Mouse (Mus musculus) spleen, adult 2 months (tissue): ENCODE measurements around the gene Arl6. TPM values are rescaled to one million over a fixed set of nuclear protein-coding genes. Genes with fewer than 3 reads are reported as not detected.
A peak's percentile ranks its signal among the peaks of the same experiment; 100 is the strongest.

Source experiments
- DNase-seq, 2 experiments: peaks; one replicate each; pipeline versions ENCODE4 v3.0.0 to v3.0.0-alpha.2; 2012 to 2021; ENCODE audit warnings: low spot score in 2 of 2, low read depth in 1 of 2
- H3K27ac ChIP-seq: fragments of 200-500 bp; 2 replicates; pipeline ENCODE4 v1.5.1; 2012; ENCODE audit warnings: low read length, inconsistent platforms; ENCODE audit not compliant: insufficient read depth
- H3K27me3 ChIP-seq: fragments of 200-500 bp; 2 replicates; pipeline ENCODE4 v1.6.1; 2012; ENCODE audit warnings: mild to moderate bottlenecking, moderate library complexity, low read length, inconsistent platforms; ENCODE audit not compliant: control insufficient read depth, insufficient read depth
- H3K36me3 ChIP-seq: fragments of 200-500 bp; 2 replicates; pipeline ENCODE4 v1.6.1; 2012; ENCODE audit warnings: mild to moderate bottlenecking, low read length, inconsistent platforms; ENCODE audit not compliant: control insufficient read depth, insufficient read depth
- H3K4me1 ChIP-seq: fragments of 200-500 bp; 2 replicates; pipeline ENCODE4 v1.6.1; 2011; ENCODE audit warnings: inconsistent platforms; ENCODE audit not compliant: control insufficient read depth, insufficient read depth, insufficient read length
- H3K4me3 ChIP-seq: fragments of 200-500 bp; 2 replicates; pipeline ENCODE4 v1.5.1; 2011; ENCODE audit warnings: mild to moderate bottlenecking, inconsistent platforms; ENCODE audit not compliant: insufficient read depth, insufficient read length; ENCODE audit errors: extremely low read depth
- CTCF ChIP-seq: fragments of 200-500 bp; IDR thresholded peaks from 2 replicates; pipeline ENCODE4 v1.5.1; 2011; ENCODE audit warnings: mild to moderate bottlenecking, inconsistent platforms; ENCODE audit not compliant: insufficient read depth, insufficient read length, insufficient replicate concordance; ENCODE audit errors: extremely low read depth
- POLR2A ChIP-seq: fragments of 200-500 bp; IDR thresholded peaks from 2 replicates; pipeline ENCODE4 v1.6.1; 2011; ENCODE audit warnings: low read depth, low read length, inconsistent platforms
- WGBS: fragments of 180-500 bp; shearing (Covaris S2); methylation state at CpG from one replicate; pipeline ENCODE4 v1.1.7; 2018; 5-methylcytosine and 5-hydroxymethylcytosine counted together
- polyA plus RNA-seq: library from polyadenylated mRNA; depleted of rRNA; stranded (reverse); fragments of >200 nt; gene quantifications from 2 replicates; pipeline ENCODE4 v1.2.3, GENCODE M21; 2012; rRNA removed

The Arl6 gene
- 0.29 and 0.36 TPM in 2 replicates for polyA plus RNA-seq

DNA sequence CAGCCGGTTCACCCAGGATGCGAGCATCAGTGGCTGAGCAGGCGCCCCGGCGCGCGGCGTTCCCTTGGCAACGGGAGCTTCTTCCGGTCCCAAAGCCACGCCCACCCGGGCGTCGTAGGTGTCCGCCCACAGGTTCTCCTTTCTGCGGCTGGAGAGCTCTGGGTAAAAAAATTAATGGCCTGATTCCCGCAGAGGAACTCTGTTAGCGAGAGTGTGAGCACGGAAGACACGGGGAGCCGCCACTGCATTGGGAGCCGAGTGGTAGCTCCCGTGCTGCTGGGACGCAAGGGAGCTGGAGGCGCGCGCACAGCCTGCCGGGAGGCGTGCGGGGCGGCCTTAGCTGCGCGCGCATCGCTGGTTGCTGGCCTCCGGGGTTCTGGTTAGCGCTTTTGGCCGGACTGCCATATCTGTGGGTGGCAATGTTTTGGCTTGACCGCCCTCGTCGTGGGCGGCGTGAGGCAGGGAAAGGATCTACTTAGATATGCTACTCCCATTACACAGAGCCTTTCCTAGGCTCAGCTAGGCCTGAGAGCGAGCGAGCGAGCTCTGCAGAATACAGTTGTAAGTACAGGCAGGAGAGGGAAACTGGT lies at the start of gene Arl6:
Gene Arl6, minus strand, starts transcription at position 290 of the 590 bp plus-strand sequence.
- H3K27ac ChIP-seq: peak within 1 kb of the TSS; percentile 91
- WGBS: under 1% methylated on average over 46 of the region's 46 CpGs
- peak; percentile 81 to 92 for DNase-seq

DNA sequence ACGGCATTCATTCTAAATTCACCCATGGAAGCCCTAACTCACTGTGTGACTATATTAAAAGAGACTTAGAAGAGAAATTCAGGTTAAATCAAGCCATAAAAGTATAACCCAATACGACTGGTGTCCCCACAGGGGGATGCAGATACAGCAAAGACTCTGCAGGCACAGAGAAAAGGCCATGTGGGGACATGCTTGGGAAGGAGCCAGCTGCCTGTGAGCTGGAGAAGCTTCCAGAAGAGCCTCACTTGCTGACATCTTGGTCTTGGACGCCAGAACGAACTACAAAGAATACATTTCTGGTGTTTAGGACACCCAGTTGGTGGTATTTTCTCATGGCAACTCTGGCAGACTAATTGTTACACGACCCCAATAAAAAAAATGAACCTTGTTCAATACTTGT lies 45.9 kb upstream of the Arl6 start:
- no peak overlapping the region for H3K4me3 ChIP-seq
- TF ChIP-seq POLR2A: no peak
- TF ChIP-seq CTCF: no peak
- 67% methylated on average over 5 of the region's 5 CpGs for WGBS
- no peaks in the 10 kb centered on the region for H3K36me3 ChIP-seq
- H3K27me3 ChIP-seq: no peaks in the 10 kb centered on the region
- DNase-seq: no peak
- no peaks in the 10 kb centered on the region for H3K4me1 ChIP-seq
- no peak overlapping the region for H3K27ac ChIP-seq

More for the DNA sequence above, at the start of gene Arl6:
- H3K36me3 ChIP-seq: no peaks in the 10 kb centered on the region
- no peaks in the 10 kb centered on the region; the same call in 1 of the 2 replicates for H3K4me1 ChIP-seq
- H3K4me3 ChIP-seq: peak within 1 kb of the TSS; percentile 82
- TF ChIP-seq CTCF (no peak), POLR2A (no peak)
- H3K27me3 ChIP-seq: no peaks in the 10 kb centered on the region; the same call in 1 of the 2 replicates

DNA sequence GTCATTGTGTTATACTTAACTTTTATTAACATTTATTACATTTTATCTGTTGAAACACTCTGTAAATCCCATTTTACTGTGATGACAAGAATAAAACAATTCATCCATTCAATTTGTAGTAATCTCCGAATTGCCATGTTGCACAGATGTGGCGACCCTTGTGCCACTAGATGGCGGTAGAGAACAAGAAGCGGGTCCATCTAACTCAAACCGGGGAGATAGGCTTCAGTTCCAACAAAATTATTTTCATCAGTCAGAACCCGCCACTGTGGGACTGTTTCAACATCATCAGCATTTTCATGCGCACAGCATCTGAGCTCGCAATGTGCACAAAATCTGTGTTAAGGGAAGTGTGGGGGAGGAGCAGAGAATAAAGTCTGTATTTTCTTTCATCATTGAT lies 44.2 kb upstream of the Arl6 start:
- 5% methylated on average over 8 of the region's 8 CpGs for WGBS
- Histone ChIP-seq H3K36me3 (no peaks in the 10 kb centered on the region), H3K27ac (no peak overlapping the region), H3K4me1 (no peaks in the 10 kb centered on the region), H3K4me3 (no peak overlapping the region), H3K27me3 (no peaks in the 10 kb centered on the region)
- DNase-seq: peak; percentile 4 to 17
- TF ChIP-seq POLR2A (no peak), CTCF (peak; percentile 55; the same call in 1 of the 2 replicates)

DNA sequence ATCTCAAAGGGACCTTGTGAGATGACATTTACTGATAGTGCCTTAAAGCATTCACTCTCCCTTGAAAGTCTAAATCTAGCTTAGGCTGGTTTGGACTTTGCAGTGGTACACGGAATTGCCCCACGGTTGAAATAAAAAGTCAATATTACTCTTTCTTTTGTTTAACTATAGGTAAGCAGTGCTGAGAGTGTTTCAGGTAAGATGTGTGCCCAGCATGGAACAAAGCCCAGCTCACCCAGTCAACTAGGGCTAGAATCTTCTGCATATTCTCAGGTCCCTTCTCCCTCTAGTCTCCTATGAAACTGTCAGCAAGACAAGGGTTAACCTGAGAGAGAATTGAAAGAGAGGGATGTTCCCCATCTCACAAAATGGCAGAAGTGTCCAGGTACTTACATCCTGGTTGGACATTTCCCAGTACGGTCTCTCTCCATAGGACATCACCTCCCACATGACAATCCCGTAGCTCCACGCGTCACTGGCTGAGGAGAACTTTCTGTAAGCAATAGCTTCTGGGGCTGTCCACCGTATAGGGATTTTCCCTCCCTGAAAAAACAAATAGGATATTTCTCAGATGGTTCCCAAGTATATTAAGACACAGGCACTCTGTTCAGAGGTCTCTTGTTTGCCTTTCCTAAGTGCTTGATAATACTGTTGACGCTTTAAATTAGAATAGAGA lies 43.2 kb upstream of the Arl6 start:
- H3K4me3 ChIP-seq: no peak overlapping the region
- H3K27ac ChIP-seq: no peak overlapping the region
- no peaks in the 10 kb centered on the region for H3K4me1 ChIP-seq
- no peaks in the 10 kb centered on the region for H3K36me3 ChIP-seq
- no peak for DNase-seq
- WGBS: 84% methylated on average over 8 of the region's 8 CpGs
- no peaks in the 10 kb centered on the region for H3K27me3 ChIP-seq
- TF ChIP-seq POLR2A: no peak
- TF ChIP-seq CTCF: no peak

DNA sequence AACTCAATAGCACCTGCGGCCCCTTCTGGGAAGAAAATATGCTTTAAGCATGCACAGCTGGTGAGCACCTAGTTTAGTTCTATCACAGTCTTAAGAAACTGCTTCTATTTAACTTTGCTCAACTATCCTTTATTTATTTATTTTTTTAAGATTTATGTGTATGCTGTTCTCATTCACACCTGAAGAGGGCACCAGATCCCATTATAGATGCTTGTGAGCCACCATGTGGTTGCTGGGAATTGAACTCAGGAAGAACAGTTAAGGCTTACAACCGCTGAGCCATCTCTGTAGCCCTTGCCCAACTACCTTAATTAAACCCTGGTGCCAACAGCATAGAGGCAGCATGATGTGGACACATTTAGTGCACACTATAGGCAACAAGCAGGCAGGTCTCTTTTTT lies 27.7 kb upstream of the Arl6 start:
- H3K27ac ChIP-seq: no peak overlapping the region
- DNase-seq: no peak
- no peaks in the 10 kb centered on the region for H3K27me3 ChIP-seq
- H3K36me3 ChIP-seq: no peaks in the 10 kb centered on the region
- H3K4me3 ChIP-seq: no peak overlapping the region
- no peaks in the 10 kb centered on the region for H3K4me1 ChIP-seq
- TF ChIP-seq CTCF: no peak
- no peak for TF ChIP-seq POLR2A
- WGBS: 88% methylated on average over 2 of the region's 2 CpGs

DNA sequence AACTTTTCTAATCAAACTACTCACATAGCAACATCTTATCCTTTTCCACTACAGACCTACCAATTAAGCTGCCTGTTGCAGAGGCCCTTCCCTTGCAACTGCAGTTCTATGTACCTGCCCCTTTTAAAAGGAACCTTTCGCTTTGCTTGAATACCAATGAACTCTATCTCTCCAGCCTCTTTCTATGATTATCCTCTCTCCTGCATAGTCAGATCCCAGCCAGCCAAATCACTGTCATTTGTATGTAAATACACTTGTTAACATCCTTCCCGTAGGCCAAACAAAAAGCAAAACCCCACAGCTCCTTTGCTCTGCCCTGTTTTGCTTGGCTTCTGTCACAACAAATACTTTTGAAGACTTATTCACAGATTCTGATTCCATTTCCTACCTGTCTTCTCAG lies 4.6 kb upstream of the Arl6 start:
- 90% methylated on average over 2 of the region's 2 CpGs for WGBS
- no peak overlapping the region for H3K4me3 ChIP-seq
- no peaks in the 10 kb centered on the region for H3K36me3 ChIP-seq
- DNase-seq: no peak
- H3K27me3 ChIP-seq: no peaks in the 10 kb centered on the region
- no peaks in the 10 kb centered on the region; the same call in 1 of the 2 replicates for H3K4me1 ChIP-seq
- H3K27ac ChIP-seq: no peak overlapping the region
- TF ChIP-seq CTCF (no peak), POLR2A (no peak)

DNA sequence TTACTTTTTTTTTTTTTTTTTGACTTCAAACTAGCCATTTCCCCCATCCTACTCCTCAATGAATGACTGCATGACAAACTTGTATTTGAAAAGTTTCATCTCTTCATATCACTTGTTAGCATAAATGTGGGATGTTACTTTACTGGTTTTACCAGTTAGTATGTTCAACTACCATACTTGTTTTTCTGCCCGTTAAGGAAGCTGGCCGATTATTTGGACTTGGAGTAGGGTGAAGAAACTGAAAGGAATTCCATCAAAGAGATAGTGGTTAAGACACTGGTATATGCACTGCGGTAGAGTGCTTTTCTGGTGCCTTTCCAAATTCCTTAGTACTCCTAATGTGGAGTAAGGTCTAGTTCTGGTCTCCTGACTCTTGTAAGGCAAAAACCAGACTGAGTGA lies 794 bp upstream of the Arl6 start:
- no peaks in the 10 kb centered on the region; the same call in 1 of the 2 replicates for H3K4me1 ChIP-seq
- no peaks in the 10 kb centered on the region; the same call in 1 of the 2 replicates for H3K27me3 ChIP-seq
- H3K36me3 ChIP-seq: no peaks in the 10 kb centered on the region
- no peak for TF ChIP-seq CTCF
- no peak for TF ChIP-seq POLR2A
- DNase-seq: no peak
- 95% methylated on average over 3 of the region's 3 CpGs for WGBS
- no peak overlapping the region for H3K27ac ChIP-seq
- H3K4me3 ChIP-seq: no peak overlapping the region
